Mouse (Mus musculus) midbrain, embryonic 14.5 days (tissue): ENCODE measurements around the gene Ubxn7. TPM values are rescaled to one million over a fixed set of nuclear protein-coding genes. Genes with fewer than 3 reads are reported as not detected.

Source experiments
- ATAC-seq: fragments of 200-750 bp; cut with Nextera tagmentation; 2 replicates; pipeline ENCODE4 v1.8.0; 2017; ENCODE audit warnings: moderate number of reproducible peaks, moderate library complexity; ENCODE audit not compliant: low FRiP score, low TSS enrichment
- DNase-seq: peaks from one replicate; pipeline ENCODE4 v3.0.0-alpha.2; 2015
- H3K27ac ChIP-seq: fragments of 300-500 bp; sonication (generic); replicated peaks from 2 replicates; pipeline ENCODE4 v1.5.1; 2014; ENCODE audit warnings: mild to moderate bottlenecking, low read depth, low read length, moderate library complexity
- H3K27me3 ChIP-seq: fragments of 300-500 bp; sonication (generic); 2 replicates; pipeline ENCODE4 v1.6.1; 2014; ENCODE audit warnings: low read length, control low read depth, mixed read lengths; ENCODE audit not compliant: control insufficient read depth, insufficient read depth
- H3K36me3 ChIP-seq: fragments of 300-500 bp; sonication (generic); 2 replicates; pipeline ENCODE4 v1.6.1; 2014; ENCODE audit warnings: low read length, control low read depth; ENCODE audit not compliant: control insufficient read depth, insufficient read depth
- H3K4me1 ChIP-seq: fragments of 300-500 bp; sonication (generic); 2 replicates; pipeline ENCODE4 v1.6.1; 2014; ENCODE audit warnings: mild to moderate bottlenecking, antibody characterized with exemption, low read length, control low read depth; ENCODE audit not compliant: control insufficient read depth, insufficient read depth
- H3K4me2 ChIP-seq: fragments of 300-500 bp; sonication (generic); 2 replicates; pipeline ENCODE4 v1.6.1; 2014; ENCODE audit warnings: mild to moderate bottlenecking, low read length, moderate library complexity
- H3K4me3 ChIP-seq: fragments of 300-500 bp; sonication (generic); replicated peaks from 2 replicates; pipeline ENCODE4 v1.5.1; 2014; ENCODE audit warnings: low read depth, low read length
- H3K9ac ChIP-seq: fragments of 300-500 bp; sonication (generic); replicated peaks from 2 replicates; pipeline ENCODE4 v1.6.1; 2014; ENCODE audit warnings: mild to moderate bottlenecking, low read length, moderate library complexity
- H3K9me3 ChIP-seq: fragments of 300-500 bp; sonication (generic); 2 replicates; pipeline ENCODE4 v1.6.1; 2016; ENCODE audit warnings: low read length, control low read depth, mixed read lengths; ENCODE audit not compliant: control insufficient read depth
- WGBS: fragments of 180-500 bp; shearing (Covaris S2); extraction: QIAGEN DNeasy Blood & Tissue Kit; methylation state at CpG from one replicate; pipeline ENCODE4 v1.1.7; 2014; 5-methylcytosine and 5-hydroxymethylcytosine counted together
- polyA plus RNA-seq: library from polyadenylated mRNA; unstranded; fragments of >200 nt; fragmentation: Nextera tagmentation; extraction: Ambion mirVana; gene quantifications from 2 replicates; pipeline ENCODE4 v1.2.1, GENCODE M21; 2014

Ubxn7 gene
- polyA plus RNA-seq, 1 experiment from 2014 or later: 29.1 TPM

- Histone ChIP-seq H3K9me3 (no peaks in the 10 kb centered on the region), H3K27ac (no peak overlapping the region), H3K27me3 (no peaks in the 10 kb centered on the region), H3K4me2 (no peak overlapping the region), H3K4me1 (no peaks in the 10 kb centered on the region), H3K4me3 (no peak overlapping the region), H3K36me3 (peaks cover 52% of the 10 kb centered on the region), H3K9ac (no peak overlapping the region)
- ATAC-seq (no peak), DNase-seq (no peak)
- 93% methylated on average over 3 of the region's 3 CpGs for WGBS
Measured at GRCm38 (mm10) chr16:32389841-32390240, 57.8 kb downstream of the Ubxn7 start.

GRCm38 (mm10) chr16:32390882-32391281 is 58.8 kb downstream of the Ubxn7 start:
- no peak overlapping the region for H3K27ac ChIP-seq
- H3K9ac ChIP-seq: no peak overlapping the region
- H3K4me3 ChIP-seq: no peak overlapping the region
- DNase-seq (no peak), ATAC-seq (no peak)
- no peaks in the 10 kb centered on the region for H3K27me3 ChIP-seq
- peaks cover 43% of the 10 kb centered on the region for H3K36me3 ChIP-seq
- WGBS: 96% methylated on average over 3 of the region's 3 CpGs
- H3K4me1 ChIP-seq: no peaks in the 10 kb centered on the region
- H3K4me2 ChIP-seq: no peak overlapping the region
- H3K9me3 ChIP-seq: no peaks in the 10 kb centered on the region

GRCm38 (mm10) chr16:32395679-32396540 is 63.9 kb downstream of the Ubxn7 start:
- Histone ChIP-seq H3K27ac (no peak overlapping the region; the same call in 1 of the 2 replicates), H3K4me1 (no peaks in the 10 kb centered on the region), H3K27me3 (no peaks in the 10 kb centered on the region), H3K9me3 (no peaks in the 10 kb centered on the region), H3K4me3 (no peak overlapping the region), H3K9ac (no peak overlapping the region), H3K4me2 (no peak overlapping the region), H3K36me3 (peaks cover 23% of the 10 kb centered on the region)
- DNase-seq (no peak), ATAC-seq (no peak)
- WGBS: 74% methylated on average over 6 of the region's 6 CpGs

- Histone ChIP-seq H3K27me3 (no peaks in the 10 kb centered on the region), H3K9ac (no peak overlapping the region), H3K4me3 (no peak overlapping the region), H3K9me3 (no peaks in the 10 kb centered on the region), H3K4me2 (no peak overlapping the region), H3K4me1 (no peaks in the 10 kb centered on the region), H3K27ac (no peak overlapping the region), H3K36me3 (peaks cover 17% of the 10 kb centered on the region)
- DNase-seq (no peak), ATAC-seq (no peak)
- WGBS: 63% methylated on average over 3 of the region's 3 CpGs
Measured at GRCm38 (mm10) chr16:32396541-32396835, 64.4 kb downstream of the Ubxn7 start.

GRCm38 (mm10) chr16:32398206-32398605 is 66.1 kb downstream of the Ubxn7 start:
- Histone ChIP-seq H3K9me3 (no peaks in the 10 kb centered on the region), H3K36me3 (peaks cover 3% of the 10 kb centered on the region; the same call in 1 of the 2 replicates), H3K9ac (no peak overlapping the region), H3K27ac (no peak overlapping the region), H3K27me3 (no peaks in the 10 kb centered on the region), H3K4me3 (no peak overlapping the region), H3K4me2 (no peak overlapping the region), H3K4me1 (no peaks in the 10 kb centered on the region)
- 74% methylated on average over 3 of the region's 3 CpGs for WGBS
- ATAC-seq: no peak
- no peak for DNase-seq

GRCm38 (mm10) chr16:32400267-32400666 is 68.2 kb downstream of the Ubxn7 start, which contains the start of gene Tm4sf19:
Gene Tm4sf19 (plus strand): TSS chr16:32400506.
- Histone ChIP-seq H3K27me3 (no peaks in the 10 kb centered on the region), H3K27ac (no peak within 1 kb of the TSS), H3K9me3 (no peaks in the 10 kb centered on the region), H3K4me3 (no peak within 1 kb of the TSS), H3K4me2 (no peak within 1 kb of the TSS), H3K4me1 (no peaks in the 10 kb centered on the region), H3K9ac (no peak within 1 kb of the TSS), H3K36me3 (no peaks in the 10 kb centered on the region)
- ATAC-seq: no peak
- no peak for DNase-seq
- 90% methylated on average over 7 of the region's 7 CpGs for WGBS

GRCm38 (mm10) chr16:32401335-32401965 is 69.4 kb downstream of the Ubxn7 start:
- no peak overlapping the region for H3K9ac ChIP-seq
- no peaks in the 10 kb centered on the region for H3K9me3 ChIP-seq
- no peaks in the 10 kb centered on the region for H3K36me3 ChIP-seq
- H3K4me3 ChIP-seq: no peak overlapping the region
- no peaks in the 10 kb centered on the region for H3K27me3 ChIP-seq
- no peaks in the 10 kb centered on the region for H3K4me1 ChIP-seq
- no peak overlapping the region for H3K4me2 ChIP-seq
- no peak overlapping the region for H3K27ac ChIP-seq
- DNase-seq (no peak), ATAC-seq (no peak)
- WGBS: 81% methylated on average over 9 of the region's 9 CpGs

- DNase-seq: no peak
- no peak for ATAC-seq
- no peak overlapping the region for H3K9ac ChIP-seq
- no peak overlapping the region for H3K4me3 ChIP-seq
- no peak overlapping the region for H3K27ac ChIP-seq
- no peaks in the 10 kb centered on the region for H3K36me3 ChIP-seq
- 94% methylated on average over 3 of the region's 3 CpGs for WGBS
- H3K4me1 ChIP-seq: no peaks in the 10 kb centered on the region
- H3K9me3 ChIP-seq: no peaks in the 10 kb centered on the region
- no peak overlapping the region for H3K4me2 ChIP-seq
- H3K27me3 ChIP-seq: no peaks in the 10 kb centered on the region
Measured at GRCm38 (mm10) chr16:32402818-32403217, 70.8 kb downstream of the Ubxn7 start.

- Histone ChIP-seq H3K27ac (no peak overlapping the region), H3K27me3 (no peaks in the 10 kb centered on the region), H3K4me1 (no peaks in the 10 kb centered on the region), H3K9me3 (no peaks in the 10 kb centered on the region), H3K36me3 (no peaks in the 10 kb centered on the region), H3K9ac (no peak overlapping the region), H3K4me3 (no peak overlapping the region), H3K4me2 (no peak overlapping the region)
- DNase-seq: no peak
- no peak for ATAC-seq
- WGBS: 82% methylated on average over 9 of the region's 9 CpGs
Measured at GRCm38 (mm10) chr16:32405716-32406115, 73.7 kb downstream of the Ubxn7 start.
